Mouse (Mus musculus): ENCODE data around the gene Lims1.

Lims1 gene

DNA sequence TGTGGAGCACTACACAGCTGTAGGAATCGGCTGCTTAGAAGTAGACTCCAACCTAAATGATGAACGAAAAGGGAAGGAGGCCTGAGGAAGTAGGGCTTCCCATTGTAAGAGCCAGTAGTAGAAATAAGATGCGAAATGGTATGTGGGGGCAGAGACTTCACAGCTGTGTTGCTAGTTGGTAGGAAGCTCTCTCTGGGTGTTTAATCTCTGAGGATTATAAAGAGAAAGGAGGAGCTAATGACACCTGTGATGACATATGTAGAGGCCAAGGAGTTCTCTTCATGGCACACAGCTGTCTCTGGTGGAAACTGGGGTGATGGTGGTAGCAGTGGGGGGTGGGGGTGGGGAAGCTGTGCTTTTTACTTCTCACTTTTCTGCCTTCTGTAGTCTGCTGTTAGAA lies 27.3 kb downstream of the Lims1 start:
- DNase-seq (ENCODE audit: low spot score): no peak

DNA sequence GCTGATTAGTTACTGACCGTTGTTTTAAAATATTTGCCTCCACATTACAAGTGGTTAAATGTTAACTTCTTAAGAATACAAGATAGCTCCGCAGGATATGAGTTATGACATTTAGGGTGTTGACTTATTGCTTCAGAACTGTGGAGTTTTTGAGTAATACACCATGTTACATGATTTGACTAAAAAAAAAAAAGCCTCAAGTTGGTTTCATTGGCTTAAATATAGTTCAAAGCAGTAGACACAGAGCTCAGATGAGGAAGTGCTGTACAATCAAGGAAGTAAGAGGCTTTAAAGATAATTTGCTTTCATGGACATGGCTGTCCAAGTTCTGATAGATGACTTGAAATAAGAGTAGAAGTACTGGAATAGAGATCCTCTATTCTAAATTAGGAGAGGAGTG lies 28.4 kb downstream of the Lims1 start:
- no peak for DNase-seq (ENCODE audit: low spot score)

DNA sequence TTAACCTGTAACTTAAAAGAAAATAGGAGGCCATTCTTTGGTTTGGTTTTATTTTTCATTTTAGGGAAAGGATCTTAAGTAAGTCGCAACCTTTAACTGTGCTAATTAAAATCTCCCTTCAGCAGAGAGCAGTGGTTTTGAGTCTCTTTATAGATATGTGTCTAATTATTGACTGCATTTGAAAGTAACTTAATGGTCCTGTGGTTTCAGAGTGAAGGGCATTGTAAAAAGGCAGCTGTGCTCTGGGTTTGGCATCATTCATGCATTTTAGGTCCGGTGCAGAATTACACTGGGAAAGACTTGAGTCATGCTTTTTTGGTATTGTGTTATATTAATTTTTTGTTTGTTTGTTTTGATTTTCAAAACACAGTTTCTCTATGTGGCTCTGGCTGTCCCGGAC lies 29.1 kb downstream of the Lims1 start:
- DNase-seq (ENCODE audit: low spot score): no peak

DNA sequence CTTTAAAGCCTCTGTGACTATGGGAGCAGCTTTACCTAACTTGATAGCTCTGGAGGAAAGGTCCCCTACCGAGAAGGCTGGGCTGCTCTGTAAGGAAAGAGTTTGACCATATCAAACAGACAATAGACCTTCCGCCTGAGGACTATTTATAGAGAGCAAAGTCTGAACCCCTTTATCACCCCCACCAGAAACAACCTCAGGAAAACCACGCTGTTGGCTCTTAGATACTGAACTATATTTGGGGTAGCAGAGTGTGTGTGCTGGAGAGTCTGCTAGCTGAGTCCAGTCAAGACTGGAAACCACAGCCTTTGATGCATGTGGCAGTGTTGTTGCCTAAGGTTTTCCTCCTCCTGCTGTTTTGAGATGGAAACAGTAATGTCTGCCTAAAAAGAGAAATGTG lies 31.3 kb downstream of the Lims1 start:
- DNase-seq (ENCODE audit: low spot score): no peak

DNA sequence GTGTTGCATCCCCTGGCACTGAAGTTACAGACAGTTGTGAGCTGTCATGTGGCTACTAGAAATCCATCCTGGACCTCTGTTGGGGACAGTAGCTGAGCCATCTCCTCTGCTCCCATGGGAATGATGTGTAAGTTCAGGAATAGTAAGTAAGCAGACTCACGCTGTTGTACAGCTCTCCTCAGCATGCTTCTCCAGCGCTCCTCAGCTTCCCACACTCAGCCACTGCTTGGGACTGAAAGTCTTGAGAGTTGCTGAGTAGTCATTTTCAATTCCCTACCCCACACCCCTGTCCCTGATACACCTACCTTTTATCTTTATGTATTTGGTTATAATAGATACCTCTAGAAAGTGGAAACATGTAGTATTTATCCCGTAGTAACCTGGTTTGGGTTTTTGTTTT lies 33.2 kb downstream of the Lims1 start:
- no peak for DNase-seq (ENCODE audit: low spot score)

DNA sequence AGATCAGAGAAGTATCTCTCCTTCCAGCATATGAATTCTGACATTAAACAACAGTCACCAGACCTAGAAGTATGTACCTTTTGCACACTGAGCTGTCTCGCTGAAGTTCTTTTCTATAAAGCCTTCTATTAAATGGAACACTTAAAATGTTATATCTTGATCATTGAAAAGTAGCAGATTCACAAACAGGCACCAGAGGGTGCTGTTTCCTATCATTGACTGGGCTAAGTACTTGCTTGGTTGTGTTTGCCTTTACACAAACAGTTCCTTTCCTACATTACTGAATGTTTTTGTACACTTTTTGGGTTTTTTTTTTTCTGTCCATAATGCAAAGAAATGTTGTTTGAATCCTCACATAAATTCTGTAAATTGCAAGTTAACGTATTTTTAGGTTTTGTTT lies 35.9 kb downstream of the Lims1 start:
- DNase-seq (ENCODE audit: low spot score): no peak

DNA sequence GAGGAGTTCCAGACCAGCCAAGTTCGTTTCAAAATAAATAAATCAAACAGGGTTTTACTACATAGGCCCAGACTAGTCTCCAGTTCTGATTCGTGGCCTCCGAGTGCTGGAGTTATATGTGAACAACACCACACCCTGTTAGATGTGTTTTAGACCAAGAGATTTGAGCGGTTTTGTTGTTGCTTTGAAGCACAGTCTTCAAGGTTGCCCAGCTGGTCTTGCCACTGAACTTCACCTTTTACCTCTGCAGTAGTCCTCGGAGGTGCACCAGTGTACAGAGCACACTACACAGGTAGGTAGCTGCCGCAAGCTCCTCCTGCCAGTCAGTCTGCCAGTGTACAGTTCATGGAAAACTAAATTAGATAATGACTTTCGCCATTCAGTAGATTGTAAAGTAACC lies 36.7 kb downstream of the Lims1 start:
- DNase-seq (ENCODE audit: low spot score): no peak

DNA sequence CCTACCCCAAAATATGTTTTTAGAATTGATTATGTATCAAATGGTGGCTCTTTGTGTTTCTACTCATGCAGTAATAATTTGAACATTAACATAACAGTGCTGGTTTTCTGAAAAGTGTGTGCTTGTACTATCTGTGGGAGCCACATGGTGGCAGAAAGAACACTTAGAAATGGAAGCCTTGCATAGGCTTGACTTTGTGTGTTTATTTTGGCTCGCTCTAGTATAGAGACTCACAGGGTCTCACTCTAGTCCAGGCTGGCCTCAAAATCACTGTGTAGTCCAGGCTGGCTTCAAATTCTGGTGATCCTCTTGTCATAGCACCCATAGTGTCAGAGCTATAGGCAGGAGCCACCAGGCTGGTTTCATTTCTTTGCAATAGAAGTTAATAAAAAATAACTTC lies 39.5 kb downstream of the Lims1 start:
- no peak for DNase-seq (ENCODE audit: low spot score)

DNA sequence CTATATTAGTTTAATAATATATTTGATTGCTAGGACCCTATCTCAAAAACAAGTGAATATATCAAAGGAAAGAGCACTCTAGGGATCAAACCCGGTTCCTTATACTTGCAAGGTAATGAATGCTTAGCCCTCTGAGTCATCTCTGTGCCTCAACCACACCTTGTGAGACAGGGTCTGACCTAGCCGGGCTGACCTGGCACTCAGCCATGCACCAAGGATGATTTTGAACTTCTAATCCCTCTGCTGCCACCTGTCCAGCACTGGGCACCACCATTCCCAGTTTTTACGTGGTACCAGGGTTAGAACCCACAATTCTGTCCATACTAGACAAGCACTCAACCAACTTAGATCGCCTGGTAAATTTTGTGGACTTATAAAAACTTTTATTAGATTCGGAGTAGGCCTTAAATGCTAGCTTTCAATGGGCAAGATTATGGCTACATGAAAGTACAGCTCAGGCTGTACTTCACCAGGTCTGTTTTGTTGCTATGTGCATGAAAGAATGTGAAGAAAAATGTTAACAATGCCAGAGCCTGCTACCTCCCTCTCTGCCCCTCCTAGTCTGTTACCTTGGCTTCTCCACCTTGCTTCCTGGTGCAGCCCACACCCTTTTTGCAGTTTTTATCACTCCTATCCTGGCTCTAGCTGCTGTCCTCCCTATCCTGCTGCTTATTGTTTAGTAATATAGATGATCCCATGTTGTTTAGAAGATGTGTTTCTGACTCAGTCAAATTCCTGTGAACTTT lies 41.7 kb downstream of the Lims1 start:
- no peak for DNase-seq (ENCODE audit: low spot score)

DNA sequence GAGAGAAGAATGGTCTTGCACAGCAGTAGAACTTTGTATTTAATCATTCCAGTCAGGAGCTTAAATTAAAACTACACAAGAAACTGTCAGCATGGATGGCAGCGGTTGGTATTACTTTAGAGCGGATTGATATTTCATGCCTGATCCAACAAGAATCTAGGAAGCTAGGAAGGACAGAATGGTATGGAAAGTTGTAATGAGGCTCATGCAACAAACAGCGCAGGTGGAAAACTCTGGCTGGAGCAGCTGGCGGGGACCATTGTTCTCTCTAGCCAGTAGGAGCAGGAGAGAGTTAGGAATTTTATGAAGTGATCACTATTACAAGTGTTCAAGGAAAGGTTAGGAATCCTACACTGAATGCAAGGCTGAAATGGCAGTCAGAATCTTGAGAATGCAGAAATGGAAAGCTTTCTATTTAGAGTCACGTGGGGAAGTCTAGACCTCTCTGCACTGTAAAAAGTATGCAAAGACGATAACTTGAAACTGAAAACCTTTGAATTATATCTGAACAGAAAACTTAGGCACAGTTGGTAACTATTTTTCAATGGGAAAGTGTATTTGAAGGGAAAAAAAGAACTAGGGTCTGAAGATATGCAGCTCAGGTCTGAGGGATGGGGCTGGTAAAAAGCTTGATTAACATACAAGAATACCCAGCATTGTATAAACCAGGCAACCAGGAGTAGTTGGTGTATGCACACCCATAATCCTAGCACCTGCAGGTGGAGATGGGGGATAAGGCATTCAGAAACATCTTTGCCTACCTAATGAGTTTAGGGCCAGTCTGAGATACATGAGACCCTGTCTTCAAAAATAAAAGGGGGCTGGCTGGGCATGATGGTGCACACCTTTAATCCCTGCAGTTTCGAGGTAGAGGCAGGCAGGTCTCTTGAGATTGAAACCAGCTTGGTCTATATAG lies 45.8 kb downstream of the Lims1 start:
- no peak for DNase-seq (ENCODE audit: low spot score)

DNA sequence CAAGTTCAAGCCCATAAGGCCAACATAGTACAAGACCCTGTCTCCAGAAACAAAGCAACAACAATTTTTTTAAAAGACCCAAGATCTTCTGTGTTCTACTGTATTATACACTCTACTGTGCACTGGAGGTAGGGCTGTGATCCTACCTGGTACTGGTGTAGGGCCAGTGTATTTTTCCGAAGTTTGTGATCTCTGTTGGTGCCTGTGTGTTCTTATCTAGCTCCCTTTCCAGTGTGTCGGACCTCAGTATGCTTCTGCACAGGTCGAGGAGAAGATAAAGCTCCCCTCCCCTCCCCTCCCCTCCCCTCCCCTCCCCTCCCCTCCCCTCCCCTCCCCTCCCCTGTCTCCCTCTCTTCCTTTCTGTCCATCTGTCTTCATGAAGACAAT lies 46.4 kb downstream of the Lims1 start:
- no peak for DNase-seq (ENCODE audit: low spot score)

DNA sequence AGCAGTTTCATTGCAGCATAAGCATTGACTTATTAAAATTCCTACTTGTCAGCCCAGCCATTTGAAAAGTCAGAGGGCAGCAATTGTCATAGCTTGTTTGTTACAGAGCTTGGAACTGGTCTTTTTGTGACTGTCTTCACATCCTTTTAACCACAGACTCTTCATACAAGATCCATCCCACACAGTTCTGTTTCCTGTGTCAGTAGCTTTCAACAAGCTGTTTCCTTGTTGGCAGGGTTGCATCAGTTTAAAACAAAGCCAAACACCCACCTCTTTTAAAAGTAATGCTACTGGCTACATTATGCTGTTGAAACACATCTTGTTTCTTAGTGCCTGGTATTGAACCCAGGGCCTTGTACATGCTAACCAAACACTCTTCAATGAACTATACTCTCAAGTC lies 46.9 kb downstream of the Lims1 start:
- DNase-seq (ENCODE audit: low spot score): no peak

DNA sequence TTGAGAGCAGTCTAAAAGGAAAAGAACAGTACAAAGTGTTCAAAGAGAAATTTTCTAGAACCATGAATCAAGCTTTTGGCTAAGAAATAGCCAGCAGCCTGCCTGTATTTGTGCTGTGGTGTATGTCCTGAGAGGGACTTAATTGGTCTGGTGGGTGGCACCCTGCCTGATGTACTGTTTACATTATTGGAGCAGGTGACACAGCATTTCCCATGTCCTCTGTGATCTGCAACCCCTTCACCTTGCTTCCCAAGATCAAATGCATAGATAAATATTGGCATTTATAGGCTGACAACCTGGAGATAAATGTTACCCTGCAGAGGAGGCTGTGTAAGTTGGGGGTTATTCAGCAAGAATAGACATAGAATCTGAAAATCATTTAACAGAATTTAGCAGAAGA lies 47.3 kb downstream of the Lims1 start:
- DNase-seq (ENCODE audit: low spot score): no peak

DNA sequence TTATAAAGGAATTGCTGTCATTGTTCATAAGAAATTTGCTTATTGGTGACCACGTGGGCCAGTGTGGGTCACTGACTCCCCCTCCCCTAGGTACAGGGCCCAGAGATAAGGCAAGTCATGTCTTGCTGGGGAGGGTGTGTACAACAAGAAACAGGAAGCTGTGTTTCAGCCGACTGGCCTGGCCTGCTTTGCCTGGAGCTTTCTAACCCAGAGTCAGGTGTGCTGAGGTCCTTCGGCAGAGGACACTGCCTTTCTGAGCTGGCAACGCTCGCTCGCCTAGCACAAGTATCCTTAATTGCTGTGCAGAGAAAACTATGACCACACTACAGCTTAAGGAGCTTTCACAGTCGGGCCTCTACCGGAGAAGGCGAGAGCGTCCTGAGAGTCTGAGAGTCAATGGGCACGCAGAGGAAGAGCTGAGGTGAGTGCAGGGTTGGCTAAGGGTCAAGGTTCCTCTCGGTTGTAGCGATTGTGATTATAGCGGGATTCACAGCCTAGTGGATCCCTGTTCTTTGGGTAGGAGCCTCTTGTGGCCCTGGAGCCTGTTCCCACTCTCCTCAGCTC lies 48.1 kb downstream of the Lims1 start:
- no peak for DNase-seq (ENCODE audit: low spot score)

DNA sequence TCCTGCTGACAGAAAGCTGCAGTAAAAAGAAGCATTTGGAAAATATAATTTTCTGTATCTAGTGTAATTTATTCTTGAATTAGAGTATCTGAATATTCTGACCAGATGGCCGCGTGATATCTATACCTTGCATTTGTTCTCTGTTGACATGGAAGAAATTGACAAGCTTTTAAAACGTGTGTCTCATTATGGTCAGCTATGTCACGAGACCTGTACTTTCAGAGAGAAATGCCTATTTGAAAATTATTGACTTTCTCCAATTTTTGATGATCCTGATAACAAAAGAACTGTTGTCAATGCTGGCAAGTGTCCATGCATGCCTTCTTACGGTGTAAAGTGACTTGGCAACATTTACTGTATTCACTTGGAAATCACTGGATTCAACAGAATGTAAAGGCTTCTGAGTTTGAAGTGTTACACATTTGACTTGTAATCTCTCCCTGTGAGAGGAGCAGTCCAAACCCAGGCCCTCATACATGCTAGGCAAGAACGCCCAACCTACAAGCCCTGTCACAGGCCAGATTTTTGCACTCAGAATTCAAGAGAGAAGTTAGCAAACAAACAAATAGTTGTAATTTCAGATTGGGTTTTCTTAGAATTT lies 49.3 kb downstream of the Lims1 start:
- DNase-seq (ENCODE audit: low spot score): no peak

DNA sequence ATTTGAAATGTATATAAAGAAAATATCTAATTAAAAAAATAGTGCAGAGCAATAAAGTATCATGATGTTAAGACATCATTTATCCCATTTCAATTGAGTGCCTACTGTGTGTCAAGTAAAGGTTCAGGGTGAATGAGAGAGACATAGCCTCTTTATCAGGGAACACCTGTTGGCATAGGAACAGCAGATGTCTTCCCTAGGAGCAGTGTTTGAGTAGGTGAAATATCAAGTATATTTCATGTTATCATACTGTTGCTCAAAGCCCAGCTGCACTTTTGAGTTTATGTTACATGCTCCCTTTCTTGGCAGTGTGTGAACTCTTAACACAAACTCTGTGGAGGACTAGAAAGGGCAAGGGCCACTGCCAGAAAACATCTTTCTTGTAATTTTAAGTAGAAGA lies 50.6 kb downstream of the Lims1 start:
- DNase-seq (ENCODE audit: low spot score): no peak

DNA sequence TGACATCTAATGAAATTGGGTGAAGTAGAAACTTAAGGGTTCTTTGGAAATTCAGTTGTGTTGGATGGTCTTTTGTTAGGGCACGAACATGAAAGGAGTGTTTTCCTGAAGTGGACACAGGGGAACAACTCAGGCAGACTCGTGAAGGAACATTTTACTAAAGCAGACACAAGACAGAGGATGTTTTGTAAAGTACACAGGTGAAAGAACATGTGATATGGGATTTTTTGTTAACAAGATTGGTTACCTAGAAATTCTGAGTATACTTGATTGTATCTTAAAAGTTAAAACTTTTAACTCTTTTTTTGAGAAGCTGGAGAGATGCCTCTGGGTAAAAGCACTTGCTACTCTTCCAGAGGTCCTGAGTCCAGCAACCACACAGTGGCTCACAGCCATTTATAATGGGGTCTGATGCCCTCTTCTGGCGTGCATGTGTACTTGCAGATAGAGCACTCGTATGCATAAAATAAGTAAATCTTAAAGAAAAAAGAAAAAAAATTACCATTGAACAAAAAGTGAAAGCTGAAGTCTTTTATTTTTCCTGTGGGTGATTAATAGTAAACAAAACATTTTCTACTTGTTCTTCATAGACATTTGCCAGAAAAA lies 54.4 kb downstream of the Lims1 start:
- DNase-seq (ENCODE audit: low spot score): no peak

DNA sequence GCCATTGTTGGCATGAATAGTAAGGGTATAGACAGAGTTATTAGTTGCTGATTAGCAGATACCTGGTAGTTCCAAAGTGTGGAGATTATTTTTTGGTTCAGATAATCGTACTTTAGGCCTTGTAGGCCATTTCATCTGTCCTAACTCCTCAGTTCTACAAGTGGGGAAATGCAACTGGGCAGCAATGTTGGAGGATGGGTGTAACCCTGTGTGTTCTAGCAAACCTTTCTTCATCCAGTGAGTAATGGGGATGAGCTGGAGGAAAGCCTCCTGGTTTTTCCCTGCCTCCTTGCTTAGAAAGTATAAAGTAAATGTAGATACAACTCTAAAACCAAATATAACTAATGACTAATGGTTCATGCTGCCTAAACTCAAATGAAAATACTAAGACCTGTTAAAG lies 55.1 kb downstream of the Lims1 start:
- no peak for DNase-seq (ENCODE audit: low spot score)

DNA sequence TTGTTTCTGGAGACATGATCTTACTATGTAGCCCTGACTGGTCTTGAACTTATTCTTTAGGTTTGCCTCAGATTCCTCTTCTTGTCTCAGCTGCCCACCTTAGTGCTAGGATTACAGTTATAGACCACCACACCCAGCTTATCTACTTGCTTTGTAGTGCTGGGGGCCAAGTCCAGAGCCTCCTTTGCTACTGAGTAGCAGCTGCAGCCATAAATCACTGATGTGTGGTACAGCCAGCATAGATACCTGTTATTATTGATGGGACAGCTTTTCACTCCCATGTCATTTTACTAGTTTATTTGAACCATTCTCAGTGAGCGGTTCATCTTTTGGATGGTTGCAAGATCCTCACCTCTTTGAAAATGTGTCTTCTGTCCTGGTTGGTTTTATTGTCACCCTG lies 56.4 kb downstream of the Lims1 start:
- no peak for DNase-seq (ENCODE audit: low spot score)

DNA sequence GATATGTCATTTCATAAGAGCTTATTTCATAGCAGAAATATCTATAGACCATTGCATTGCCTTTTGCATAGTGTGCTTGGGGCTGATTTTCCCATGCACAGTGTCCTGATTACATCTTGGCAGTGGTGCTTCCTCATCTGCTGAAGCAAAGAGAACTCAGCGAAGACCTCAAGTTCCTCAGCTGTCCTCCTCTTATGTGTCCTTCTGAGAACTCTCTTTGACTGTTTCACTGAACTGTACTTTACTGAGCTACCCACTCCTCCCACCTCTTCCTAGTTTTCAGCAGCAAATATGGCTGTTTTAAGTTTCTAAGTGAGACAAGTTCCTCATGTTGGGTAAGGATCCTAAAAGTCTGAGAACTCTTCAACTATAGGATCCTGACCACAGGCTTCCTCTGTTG lies 58.6 kb downstream of the Lims1 start:
- no peak for DNase-seq (ENCODE audit: low spot score)

DNA sequence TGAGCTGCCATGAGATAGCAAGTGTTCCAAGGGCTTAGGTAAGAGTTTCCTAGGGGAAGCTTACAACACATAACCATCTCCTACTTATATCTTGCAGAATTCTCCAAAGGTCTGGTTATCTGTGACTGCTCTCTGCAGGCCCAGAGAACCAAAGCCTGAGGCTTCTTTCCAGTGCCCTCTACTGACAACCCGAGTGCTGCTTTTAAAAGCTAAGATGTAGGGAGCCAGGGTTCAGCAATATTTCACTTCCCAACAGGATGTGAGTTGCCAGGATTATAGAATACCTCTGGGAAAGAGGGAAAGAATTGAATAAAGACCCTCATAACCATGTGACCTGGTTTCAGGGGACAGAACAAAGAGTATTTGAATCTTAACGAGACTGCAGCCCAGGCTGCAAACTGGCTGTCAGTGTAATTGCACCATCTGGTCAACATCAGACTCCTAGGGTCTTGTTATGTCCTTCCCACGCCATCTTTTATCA lies 59.4 kb downstream of the Lims1 start:
- DNase-seq (ENCODE audit: low spot score): no peak

DNA sequence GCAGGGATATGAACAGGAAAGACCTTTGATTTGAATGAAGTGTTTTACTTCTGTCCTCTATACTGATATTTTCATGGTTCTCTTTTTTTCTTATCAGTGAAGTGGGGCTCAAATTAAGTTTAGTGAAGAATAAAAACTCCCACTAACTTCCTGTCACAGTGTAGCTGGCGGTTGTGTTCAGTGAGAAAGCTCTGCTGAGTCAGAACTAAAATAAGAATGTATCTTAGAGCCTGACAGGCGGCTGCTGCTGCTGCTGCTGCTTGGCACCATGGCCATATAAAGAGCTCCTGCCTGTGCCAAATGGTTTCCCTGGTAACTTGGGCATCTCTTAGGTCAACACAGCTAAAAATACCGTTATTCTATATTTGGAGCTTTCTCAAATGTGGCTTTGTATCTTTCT lies 60.0 kb downstream of the Lims1 start:
- DNase-seq (ENCODE audit: low spot score): peak; percentile 82
